Mouse (Mus musculus) midbrain, embryonic 13.5 days (tissue): ENCODE data around the gene Sertad3. TPM values are rescaled to one million over a fixed set of nuclear protein-coding genes. Genes with fewer than 3 reads are reported as not detected.

Experiments
- ATAC-seq: fragments of 200-750 bp; cut with Nextera tagmentation; 2 replicates; pipeline ENCODE4 v1.8.0; 2017; ENCODE audit warnings: mild to moderate bottlenecking, moderate TSS enrichment, moderate library complexity
- H3K27ac ChIP-seq: fragments of 300-500 bp; sonication (generic); 2 replicates; pipeline ENCODE4 v1.5.1; 2015; ENCODE audit warnings: inconsistent platforms, mild to moderate bottlenecking, moderate library complexity
- H3K27me3 ChIP-seq: fragments of 300-500 bp; sonication (generic); 2 replicates; pipeline ENCODE4 v1.6.1; 2015; ENCODE audit warnings: mild to moderate bottlenecking, inconsistent platforms
- H3K36me3 ChIP-seq: fragments of 300-500 bp; sonication (generic); 2 replicates; pipeline ENCODE4 v1.6.1; 2015; ENCODE audit warnings: mild to moderate bottlenecking, inconsistent platforms
- H3K4me1 ChIP-seq: fragments of 300-500 bp; sonication (generic); replicated peaks from 2 replicates; pipeline ENCODE4 v1.6.1; 2015; ENCODE audit warnings: inconsistent platforms
- H3K4me2 ChIP-seq: fragments of 300-500 bp; sonication (generic); replicated peaks from 2 replicates; pipeline ENCODE4 v1.6.1; 2015; ENCODE audit warnings: moderate library complexity, mild to moderate bottlenecking, inconsistent platforms
- H3K4me3 ChIP-seq: fragments of 300-500 bp; sonication (generic); replicated peaks from 2 replicates; pipeline ENCODE4 v1.5.1; 2015; ENCODE audit warnings: mild to moderate bottlenecking, inconsistent platforms
- H3K9ac ChIP-seq: fragments of 300-500 bp; sonication (generic); replicated peaks from 2 replicates; pipeline ENCODE4 v1.6.1; 2015; ENCODE audit warnings: mild to moderate bottlenecking, inconsistent platforms
- H3K9me3 ChIP-seq: fragments of 300-500 bp; sonication (generic); 2 replicates; pipeline ENCODE4 v1.6.1; 2016; ENCODE audit warnings: mild to moderate bottlenecking, inconsistent platforms
- WGBS: fragments of 180-500 bp; shearing (Covaris S2); methylation state at CpG from one replicate; pipeline ENCODE4 v1.1.7; 2015; 5-methylcytosine and 5-hydroxymethylcytosine counted together
- polyA plus RNA-seq: library from polyadenylated mRNA; unstranded; fragments of >200 nt; fragmentation: Nextera tagmentation; extraction: Ambion mirVana; gene quantifications from 2 replicates; pipeline ENCODE4 v1.2.1, GENCODE M21; 2015

Sertad3 gene
- polyA plus RNA-seq, 1 experiment from 2014 or later: 12.4 TPM

GRCm38 (mm10) chr7:27448421-27449206 lies 25.0 kb upstream of the Sertad3 start:
- Histone ChIP-seq H3K9me3 (no peaks in the 10 kb centered on the region), H3K4me1 (peaks cover 22% of the 10 kb centered on the region), H3K27ac (no peak overlapping the region), H3K4me3 (peak overlapping the region; percentile 63), H3K4me2 (peak overlapping the region; percentile 80), H3K9ac (peak overlapping the region; percentile 54; the same call in 1 of the 2 replicates), H3K27me3 (peaks cover 25% of the 10 kb centered on the region), H3K36me3 (no peaks in the 10 kb centered on the region)
- ATAC-seq: no peak
- 57% methylated on average over 15 of the region's 15 CpGs for WGBS

DNA sequence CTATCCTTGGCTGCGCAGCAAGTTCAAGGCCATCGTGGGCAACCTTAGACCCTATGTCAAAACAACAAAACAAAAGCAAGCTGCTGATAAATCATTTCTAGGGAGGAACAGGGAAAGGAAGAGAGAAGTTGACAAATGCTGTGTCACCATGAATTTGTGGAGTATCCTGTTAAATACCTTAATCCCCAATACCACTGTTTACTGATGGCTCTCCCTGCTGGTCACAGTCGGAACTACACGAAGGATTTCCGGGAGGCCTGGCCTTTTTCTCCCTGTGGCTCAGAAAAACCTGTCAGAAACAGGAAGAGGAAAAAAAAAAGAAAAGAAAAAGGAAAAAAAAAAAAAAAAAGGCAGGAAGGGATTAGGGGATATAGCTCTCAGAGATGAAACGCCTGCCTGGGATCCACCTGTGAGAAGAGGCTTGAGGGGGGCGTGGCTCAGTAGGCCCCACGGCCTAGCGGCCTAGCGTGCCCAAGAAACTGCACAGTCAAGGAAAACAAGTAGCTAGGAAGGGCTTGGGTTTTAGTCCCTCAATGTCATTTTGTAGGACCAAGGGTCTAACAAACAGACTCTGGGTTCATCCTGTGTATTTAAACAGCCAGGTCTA lies 24.2 kb upstream of the Sertad3 start:
- no peak for ATAC-seq
- no peak overlapping the region for H3K9ac ChIP-seq

DNA sequence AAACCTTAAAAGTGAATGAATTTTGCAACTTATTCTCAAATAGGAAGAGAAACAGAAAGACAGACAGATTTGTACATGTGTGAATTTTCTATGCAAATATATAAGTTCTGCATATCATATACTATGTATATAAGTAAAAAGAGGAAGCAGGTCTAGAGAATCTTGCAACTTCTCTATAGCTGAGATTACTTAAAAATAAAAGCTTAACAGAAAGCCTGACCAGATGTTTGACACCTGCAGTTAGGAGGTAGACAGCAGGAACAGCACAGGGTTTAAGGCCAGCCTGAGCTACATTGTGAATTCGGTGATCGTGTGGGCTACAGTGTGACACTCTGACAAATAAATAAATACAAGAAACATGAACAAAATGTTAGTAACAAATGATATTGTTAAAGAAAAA lies 22.2 kb upstream of the Sertad3 start:
- Histone ChIP-seq H3K27me3 (peaks cover 3% of the 10 kb centered on the region; the same call in 1 of the 2 replicates), H3K4me3 (no peak overlapping the region), H3K4me2 (no peak overlapping the region), H3K4me1 (peaks cover 14% of the 10 kb centered on the region), H3K27ac (no peak overlapping the region), H3K9ac (no peak overlapping the region), H3K9me3 (no peaks in the 10 kb centered on the region), H3K36me3 (no peaks in the 10 kb centered on the region)
- no peak for ATAC-seq
- WGBS: 93% methylated on average over 2 of the region's 2 CpGs

More for the DNA sequence above, 24.2 kb upstream of the Sertad3 start:
- WGBS: 62% methylated on average over 10 of the region's 10 CpGs
- Histone ChIP-seq H3K4me3 (no peak overlapping the region), H3K4me1 (peaks cover 22% of the 10 kb centered on the region), H3K4me2 (no peak overlapping the region), H3K9me3 (no peaks in the 10 kb centered on the region), H3K36me3 (no peaks in the 10 kb centered on the region), H3K27me3 (peaks cover 22% of the 10 kb centered on the region), H3K27ac (no peak overlapping the region)

DNA sequence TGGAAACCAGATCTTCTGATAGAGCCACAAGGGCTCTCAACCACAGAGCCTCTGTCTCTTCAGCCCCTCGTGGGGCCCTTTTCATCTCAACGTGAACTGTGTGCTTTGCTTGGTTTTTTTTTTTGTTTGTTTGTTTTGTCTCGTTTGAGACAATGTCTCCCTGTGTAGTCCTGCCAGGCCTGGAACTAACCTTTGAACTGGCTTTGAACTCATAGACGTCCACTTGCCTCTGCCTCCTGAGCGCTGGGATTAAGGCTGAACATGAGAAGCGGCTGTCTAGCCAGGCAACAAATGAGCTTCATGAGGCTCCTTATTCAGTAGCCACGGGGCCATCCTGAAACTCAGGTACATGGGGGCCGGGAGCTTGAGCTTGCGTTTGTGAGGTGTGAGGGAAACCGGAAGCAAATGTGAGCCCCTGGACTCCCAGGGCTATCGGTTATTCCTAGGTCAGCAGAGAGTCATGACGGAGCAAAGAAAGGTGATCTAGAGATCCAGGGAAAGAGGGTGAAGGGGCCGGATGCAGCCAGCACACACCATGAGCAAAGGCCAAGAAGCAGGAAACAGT lies 21.3 kb upstream of the Sertad3 start:
- ATAC-seq: no peak
- H3K9ac ChIP-seq: no peak overlapping the region
- no peak overlapping the region for H3K27ac ChIP-seq
- no peaks in the 10 kb centered on the region for H3K36me3 ChIP-seq
- H3K4me1 ChIP-seq: peaks cover 9% of the 10 kb centered on the region
- 55% methylated on average over 13 of the region's 13 CpGs for WGBS
- no peaks in the 10 kb centered on the region for H3K9me3 ChIP-seq
- H3K4me2 ChIP-seq: no peak overlapping the region
- H3K27me3 ChIP-seq: 0 out of 2 replicates have a peak, but pooled peaks cover 3% of the 10 kb centered on the region
- no peak overlapping the region for H3K4me3 ChIP-seq

DNA sequence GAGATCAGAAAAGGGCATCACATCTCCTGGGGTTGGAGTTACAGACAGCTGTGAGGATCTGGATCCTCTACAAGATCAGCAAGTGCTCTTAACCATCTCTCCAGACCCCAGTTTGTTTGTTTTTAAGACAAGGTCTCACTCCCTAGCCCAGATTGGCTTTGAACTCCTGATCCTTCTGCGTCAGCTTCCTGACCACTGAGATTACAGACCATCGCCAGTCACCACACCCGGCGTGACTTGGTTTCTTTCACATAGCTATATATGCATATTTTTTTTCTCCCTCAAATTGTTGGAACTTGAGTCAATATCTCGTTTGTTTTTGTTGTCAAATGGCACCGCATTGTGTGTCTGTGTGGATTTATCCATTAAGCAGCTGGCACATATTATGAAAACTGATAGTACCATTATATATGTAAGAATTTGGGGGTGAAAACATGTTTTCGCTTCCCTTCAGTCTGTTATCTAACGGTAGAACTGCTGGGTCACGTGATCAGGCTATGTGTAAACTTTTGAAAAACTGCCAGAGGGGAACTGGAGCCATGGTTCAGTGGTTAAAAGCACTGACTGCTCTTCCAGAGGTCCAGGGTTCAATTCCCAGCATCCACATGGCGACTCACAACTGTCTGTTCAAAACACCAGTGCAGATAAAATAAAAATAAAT lies 19.0 kb upstream of the Sertad3 start:
- 82% methylated on average over 10 of the region's 10 CpGs for WGBS
- no peak overlapping the region for H3K9ac ChIP-seq
- no peak overlapping the region for H3K4me3 ChIP-seq
- no peaks in the 10 kb centered on the region for H3K27me3 ChIP-seq
- no peaks in the 10 kb centered on the region for H3K36me3 ChIP-seq
- no peak overlapping the region for H3K4me2 ChIP-seq
- ATAC-seq: no peak
- H3K27ac ChIP-seq: no peak overlapping the region
- no peaks in the 10 kb centered on the region for H3K9me3 ChIP-seq
- no peaks in the 10 kb centered on the region for H3K4me1 ChIP-seq

DNA sequence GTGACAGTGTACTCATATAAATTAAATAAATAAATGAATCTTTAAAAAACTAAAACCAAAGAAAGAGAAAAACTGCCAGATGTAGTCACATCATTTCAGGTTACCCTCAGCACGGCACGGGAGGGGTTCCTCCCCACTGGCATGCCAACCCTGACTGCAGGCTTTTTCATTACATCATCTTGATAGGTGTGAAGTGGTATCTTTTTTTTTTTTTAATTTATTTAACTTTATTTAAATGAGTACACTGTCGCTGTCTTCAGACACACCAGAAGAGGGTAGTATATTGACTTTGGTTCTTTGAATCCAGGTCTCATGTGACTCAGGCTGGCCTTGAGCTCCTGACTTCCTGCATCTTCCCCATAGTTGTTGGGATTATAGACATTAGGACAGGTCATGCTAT lies 18.3 kb upstream of the Sertad3 start:
- no peaks in the 10 kb centered on the region for H3K4me1 ChIP-seq
- no peak overlapping the region for H3K4me3 ChIP-seq
- H3K27ac ChIP-seq: no peak overlapping the region
- no peaks in the 10 kb centered on the region for H3K36me3 ChIP-seq
- H3K9ac ChIP-seq: no peak overlapping the region
- H3K9me3 ChIP-seq: no peaks in the 10 kb centered on the region
- no peak for ATAC-seq
- no peak overlapping the region for H3K4me2 ChIP-seq
- H3K27me3 ChIP-seq: no peaks in the 10 kb centered on the region
- 92% methylated on average over 3 of the region's 3 CpGs for WGBS

DNA sequence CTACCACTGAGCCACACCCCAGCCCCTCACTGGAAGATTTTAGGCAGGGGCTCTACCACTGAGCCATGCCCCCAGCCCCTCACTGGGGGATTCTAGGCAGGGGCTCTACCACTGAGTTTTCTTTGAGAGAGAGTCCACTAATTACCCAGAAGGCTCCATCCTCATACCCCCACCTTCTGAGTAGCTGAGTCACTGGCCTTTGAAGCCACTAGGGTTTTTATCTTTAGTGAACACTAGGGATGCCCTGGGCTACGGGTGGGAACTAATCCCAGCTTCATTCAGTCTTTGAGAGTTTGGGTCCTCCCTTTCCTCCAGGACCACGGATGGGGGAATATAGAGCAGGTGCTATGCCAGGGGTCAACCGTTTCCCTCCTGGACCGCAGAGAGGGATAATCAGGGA lies 15.0 kb upstream of the Sertad3 start:
- Histone ChIP-seq H3K4me2 (no peak overlapping the region), H3K9ac (no peak overlapping the region), H3K4me3 (no peak overlapping the region), H3K36me3 (no peaks in the 10 kb centered on the region), H3K27me3 (no peaks in the 10 kb centered on the region), H3K4me1 (no peaks in the 10 kb centered on the region), H3K27ac (no peak overlapping the region), H3K9me3 (no peaks in the 10 kb centered on the region)
- 89% methylated on average over 4 of the region's 4 CpGs for WGBS
- ATAC-seq: no peak

- H3K4me1 ChIP-seq: no peaks in the 10 kb centered on the region
- H3K27ac ChIP-seq: no peak overlapping the region
- H3K36me3 ChIP-seq: no peaks in the 10 kb centered on the region
- WGBS: 92% methylated on average over 5 of the region's 5 CpGs
- H3K9ac ChIP-seq: no peak overlapping the region
- ATAC-seq: no peak
- H3K27me3 ChIP-seq: no peaks in the 10 kb centered on the region
- no peaks in the 10 kb centered on the region for H3K9me3 ChIP-seq
- H3K4me2 ChIP-seq: no peak overlapping the region
- H3K4me3 ChIP-seq: no peak overlapping the region
Measured at GRCm38 (mm10) chr7:27459640-27460039, 13.9 kb upstream of the Sertad3 start.

- Histone ChIP-seq H3K4me3 (no peak overlapping the region), H3K9me3 (no peaks in the 10 kb centered on the region), H3K36me3 (no peaks in the 10 kb centered on the region), H3K4me1 (no peaks in the 10 kb centered on the region), H3K4me2 (no peak overlapping the region), H3K27me3 (no peaks in the 10 kb centered on the region), H3K27ac (no peak overlapping the region), H3K9ac (no peak overlapping the region)
- WGBS: 83% methylated on average over 6 of the region's 6 CpGs
- no peak for ATAC-seq
Measured at GRCm38 (mm10) chr7:27460477-27460876, 13.1 kb upstream of the Sertad3 start.

DNA sequence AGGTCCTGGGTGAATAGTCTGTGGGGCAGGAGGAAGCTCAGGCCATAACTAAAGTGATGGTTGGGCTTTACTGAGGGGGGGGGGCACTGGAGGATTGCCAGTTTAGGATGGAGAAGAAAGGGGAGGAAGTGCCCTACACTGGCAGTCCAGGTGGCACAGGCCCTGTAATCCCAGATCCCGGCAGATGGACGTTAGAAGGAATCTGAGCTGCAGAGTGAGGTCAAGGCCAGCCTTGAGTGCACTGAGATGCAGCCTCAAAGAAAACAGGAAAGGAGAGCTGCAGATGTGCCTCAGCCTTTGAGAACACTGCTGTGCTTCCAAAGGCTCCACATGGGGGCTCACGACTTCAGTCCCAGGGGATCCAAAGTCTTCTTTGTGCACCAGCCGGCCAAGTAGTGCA lies 5.9 kb upstream of the Sertad3 start:
- Histone ChIP-seq H3K27me3 (no peaks in the 10 kb centered on the region), H3K4me1 (no peaks in the 10 kb centered on the region), H3K4me3 (no peak overlapping the region), H3K9ac (no peak overlapping the region), H3K9me3 (no peaks in the 10 kb centered on the region), H3K36me3 (no peaks in the 10 kb centered on the region), H3K4me2 (no peak overlapping the region), H3K27ac (no peak overlapping the region)
- no peak for ATAC-seq
- WGBS: 50% methylated on average over 4 of the region's 4 CpGs

DNA sequence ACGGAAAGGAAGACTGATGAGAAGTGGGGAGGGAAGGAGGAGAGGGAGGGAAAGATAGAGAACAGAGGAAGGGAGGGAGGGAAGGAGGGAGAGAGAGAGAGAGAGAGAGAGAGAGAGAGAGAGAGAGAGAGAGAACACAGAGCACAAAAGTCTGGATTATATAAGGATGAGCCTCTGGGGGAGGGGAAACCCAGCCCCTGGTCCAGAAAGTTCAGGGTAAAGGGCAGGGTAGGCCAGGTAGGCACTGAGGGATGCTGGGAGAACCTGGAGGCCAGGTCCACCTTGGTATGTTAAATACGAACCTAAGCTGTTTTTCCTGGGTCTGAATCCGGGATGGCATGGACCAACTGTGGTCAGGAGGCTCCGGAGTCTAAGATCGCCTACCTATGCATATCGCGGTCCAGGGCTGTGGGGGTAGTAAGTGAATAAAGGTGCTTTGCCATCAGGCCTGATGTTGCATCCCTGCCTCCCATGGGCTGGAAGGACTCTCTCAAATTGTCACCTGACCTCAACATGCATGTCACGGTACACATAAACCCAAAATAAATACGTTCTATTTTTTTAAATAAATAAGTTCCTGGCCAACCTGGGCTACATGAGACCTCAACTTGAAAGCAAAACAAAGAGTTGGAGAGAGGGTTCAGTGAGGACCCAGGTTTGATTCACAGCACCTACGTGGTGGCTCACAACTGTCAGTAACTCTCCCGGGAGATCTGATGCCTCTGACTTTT lies 2.0 kb upstream of the Sertad3 start:
- H3K4me2 ChIP-seq: no peak overlapping the region
- 91% methylated on average over 11 of the region's 11 CpGs for WGBS
- no peak overlapping the region for H3K4me3 ChIP-seq
- H3K9ac ChIP-seq: no peak overlapping the region
- no peaks in the 10 kb centered on the region for H3K27me3 ChIP-seq
- no peak overlapping the region for H3K27ac ChIP-seq
- H3K9me3 ChIP-seq: no peaks in the 10 kb centered on the region
- H3K4me1 ChIP-seq: peaks cover 7% of the 10 kb centered on the region; the same call in 1 of the 2 replicates
- peaks cover 4% of the 10 kb centered on the region for H3K36me3 ChIP-seq
- no peak for ATAC-seq
